Mouse (Mus musculus) heart, postnatal 10 days (tissue): ENCODE measurements around the gene Angel2. TPM values are rescaled to one million over a fixed set of nuclear protein-coding genes. Genes with fewer than 3 reads are reported as not detected.

Experiments
- DNase-seq, 2 experiments: peaks; one replicate each; pipeline ENCODE4 v3.0.0; 2021
- intact Hi-C: fragments of 180-260 bp; cut with DNase I; formaldehyde crosslinking; loops from one replicate; pipeline ENCODE4 v1.15.1; 2025
- total RNA-seq, 2 experiments: library from RNA; stranded (reverse); gene quantifications; 2 replicates each; pipeline ENCODE4 v1.2.3; 2021

The Angel2 gene
- total RNA-seq, 2 experiments from 2014 or later: 28.1 to 32.9 TPM

- intact Hi-C loops: no loop called here
- DNase-seq: peak; percentile 98
These were observed 3.6 kb downstream of the Angel2 start for GRCm38 (mm10) chr1:190928370-190929009.

DNA sequence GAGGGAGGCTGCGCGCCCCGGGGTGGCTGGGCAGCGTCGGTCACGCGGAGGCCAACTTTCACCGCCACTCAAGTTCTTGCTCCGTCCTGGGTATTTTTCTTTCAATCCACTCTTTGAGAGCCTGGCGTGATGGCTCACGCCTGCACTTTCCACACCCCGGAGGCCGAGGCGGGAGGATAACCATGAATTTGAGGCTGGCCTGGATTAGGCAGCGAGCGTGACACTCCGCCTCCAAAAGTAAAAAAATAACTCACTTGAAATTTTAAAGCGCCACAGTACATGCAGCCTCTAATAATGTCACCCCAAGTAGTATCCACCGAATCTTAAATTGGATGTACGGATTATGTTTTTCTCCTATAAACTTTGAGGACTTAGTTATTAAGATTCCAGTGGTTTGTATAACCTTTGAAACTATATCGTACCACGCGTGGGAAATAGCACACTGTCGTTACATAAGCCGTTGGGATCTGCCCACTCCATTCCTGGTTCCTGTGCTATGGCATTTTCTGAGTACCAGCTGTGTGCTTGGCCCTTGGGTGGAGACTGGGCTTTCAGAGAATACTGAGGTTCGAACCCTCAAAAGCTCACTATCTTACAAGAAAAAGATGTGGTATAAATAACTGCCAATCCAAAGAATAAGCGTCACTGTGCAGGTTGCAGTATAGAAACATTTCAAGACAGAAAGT is 4.2 kb downstream of the Angel2 start:
- intact Hi-C loops: no loop called here

GRCm38 (mm10) chr1:190930181-190930580 is 5.3 kb downstream of the Angel2 start:
- intact Hi-C loops: loop anchor here (10.0 kb wide), 1 partner anchor 635 kb away; no protein-coding TSS in a partner anchor
- no peak for DNase-seq

More for the DNA sequence above, 4.2 kb downstream of the Angel2 start:
- peak; percentile 64 to 76 for DNase-seq

DNA sequence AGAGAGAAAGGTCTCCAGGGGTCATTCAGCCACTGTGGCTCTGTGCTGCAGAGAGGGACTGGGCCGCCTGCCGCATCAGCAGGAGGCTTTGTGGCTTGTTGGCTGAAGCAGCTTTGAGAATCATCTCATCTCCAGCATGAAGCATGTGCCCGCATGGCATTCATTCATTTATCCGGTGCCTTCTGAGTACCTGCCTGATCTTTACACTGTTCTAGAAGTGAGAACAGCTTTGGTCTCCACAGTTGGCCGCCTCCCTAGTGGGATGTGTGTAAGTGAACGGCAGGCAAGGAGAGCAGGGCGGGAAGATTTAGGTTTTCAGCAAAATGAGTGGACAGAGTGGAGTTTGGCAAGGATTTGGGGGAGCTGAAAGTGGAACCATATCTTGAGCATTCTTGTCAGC is 14.9 kb downstream of the Angel2 start:
- DNase-seq: no peak
- intact Hi-C loops: loop anchor here (5.0 to 10.0 kb wide), 4 partner anchors 52 to 625 kb away; no protein-coding TSS in a partner anchor

- intact Hi-C loops: loop anchor here (1.0 to 5.0 kb wide), 5 partner anchors 48 to 333 kb away; no protein-coding TSS in a partner anchor
- peak; percentile 84 to 89 for DNase-seq
These were observed 19.3 kb downstream of the Angel2 start for GRCm38 (mm10) chr1:190944109-190944760.

DNA sequence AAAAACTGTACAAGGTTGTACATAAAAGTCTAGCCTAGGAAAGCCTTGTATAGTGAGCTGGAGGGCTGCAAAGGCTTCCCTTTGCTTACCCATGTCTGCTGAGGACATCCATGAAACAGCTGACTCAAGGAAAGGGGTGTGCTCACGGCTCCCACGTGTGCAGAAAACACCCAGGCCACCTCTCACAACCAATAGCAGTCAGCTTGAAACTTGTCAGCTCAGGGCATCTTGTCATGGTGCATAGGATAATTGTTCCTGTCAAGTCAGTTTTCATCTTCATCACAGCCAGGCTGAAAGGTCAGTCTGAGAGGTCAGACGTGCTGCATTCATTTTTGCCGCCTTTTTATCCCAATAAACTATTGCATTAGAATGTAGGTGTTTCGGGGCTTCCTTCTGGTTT is 23.1 kb downstream of the Angel2 start:
- no peak for DNase-seq
- intact Hi-C loops: no loop called here

- intact Hi-C loops: no loop called here
These were observed 23.5 kb downstream of the Angel2 start for GRCm38 (mm10) chr1:190948439-190948838.

GRCm38 (mm10) chr1:190948846-190949245 is 23.9 kb downstream of the Angel2 start:
- DNase-seq: no peak
- intact Hi-C loops: no loop called here

More at GRCm38 (mm10) chr1:190948439-190948838, 23.5 kb downstream of the Angel2 start:
- no peak for DNase-seq

- intact Hi-C loops: no loop called here
- no peak for DNase-seq
These were observed 26.1 kb downstream of the Angel2 start for GRCm38 (mm10) chr1:190951014-190951413.

GRCm38 (mm10) chr1:190953009-190953408 is 28.1 kb downstream of the Angel2 start:
- peak in 1 of 2 experiments; percentile 37 for DNase-seq

DNA sequence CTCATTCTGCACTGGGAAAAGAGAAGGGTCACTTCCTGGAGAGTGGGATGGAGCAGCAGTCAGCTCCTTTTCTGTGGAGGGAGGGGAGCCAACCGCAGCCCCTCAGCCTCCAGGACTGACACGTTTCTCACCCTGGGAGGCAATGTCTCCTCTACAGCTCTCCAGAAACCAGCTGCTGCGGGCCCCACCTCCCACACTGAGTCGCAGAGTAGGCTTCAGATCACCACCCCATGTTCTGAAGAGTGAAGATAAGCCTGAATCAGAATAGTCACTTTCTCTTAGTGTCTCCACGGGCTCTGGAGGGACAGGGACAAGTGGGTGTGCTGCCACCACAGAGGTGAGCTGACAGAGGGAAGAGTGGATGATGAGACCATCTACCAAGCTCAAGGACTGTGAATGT is 33.9 kb downstream of the Angel2 start:
- intact Hi-C loops: no loop called here
- no peak for DNase-seq

More at GRCm38 (mm10) chr1:190953009-190953408, 28.1 kb downstream of the Angel2 start:
- intact Hi-C loops: no loop called here

GRCm38 (mm10) chr1:190962760-190963159 is 37.8 kb downstream of the Angel2 start:
- DNase-seq: no peak
- intact Hi-C loops: no loop called here

DNA sequence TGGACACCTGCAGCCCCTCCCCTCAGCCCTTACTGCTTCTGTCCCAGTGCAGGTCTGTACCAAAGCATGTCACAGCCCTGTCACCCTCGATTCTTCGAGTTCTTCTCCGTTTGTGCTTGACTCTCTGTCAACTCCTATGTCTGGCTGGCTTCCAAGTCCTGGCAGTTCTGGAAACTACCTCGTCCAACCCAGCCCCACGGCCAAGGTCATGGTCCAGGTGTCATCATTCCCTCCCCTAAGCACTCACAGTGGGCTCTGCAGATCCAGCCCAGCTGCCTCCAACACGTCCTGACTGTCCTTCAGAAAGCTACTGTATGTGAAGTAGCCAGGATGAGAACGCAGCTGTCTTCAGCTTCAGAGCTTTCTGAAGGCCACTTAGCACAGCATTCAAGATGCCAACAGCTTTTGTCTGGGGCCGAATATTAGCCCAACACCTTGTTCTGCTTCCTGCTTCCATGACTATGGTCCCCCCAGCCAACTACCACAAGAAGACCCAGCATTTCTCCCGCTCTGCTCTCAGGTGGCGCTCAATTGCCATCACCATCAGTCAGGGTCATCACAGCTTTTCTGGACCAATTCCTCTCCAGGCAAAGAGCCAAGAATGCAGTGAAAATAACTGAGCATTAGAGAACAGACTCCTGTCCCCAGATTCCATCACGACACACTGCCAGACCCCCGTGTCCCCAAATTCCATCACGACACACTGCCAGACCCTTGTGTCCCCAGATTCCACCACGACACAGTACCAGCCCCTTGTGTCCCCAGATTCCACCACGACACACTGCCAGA is 40.3 kb downstream of the Angel2 start:
- DNase-seq: peak; percentile 45 to 55
- intact Hi-C loops: no loop called here

DNA sequence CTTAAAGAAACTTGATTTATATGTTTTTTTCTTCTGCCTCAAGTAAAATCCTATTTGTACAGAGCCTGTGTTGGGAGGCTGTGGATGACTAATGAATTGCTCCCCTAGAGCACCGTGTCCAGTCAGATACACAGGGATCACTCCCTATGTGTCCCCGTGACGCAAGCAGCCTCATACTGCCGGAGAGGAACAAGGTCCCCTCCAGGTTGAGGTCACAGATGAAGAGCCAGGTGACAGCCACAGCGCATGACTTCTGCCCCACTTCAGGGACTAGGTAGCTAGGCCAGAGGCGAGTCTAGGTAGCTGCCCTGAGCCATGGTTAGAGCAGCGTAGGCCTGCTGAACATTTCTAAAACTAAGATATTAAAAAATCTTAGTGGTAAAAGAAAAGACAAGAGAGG is 43.1 kb downstream of the Angel2 start:
- intact Hi-C loops: no loop called here
- DNase-seq: no peak

GRCm38 (mm10) chr1:190971708-190972610 is 47.0 kb downstream of the Angel2 start:
- intact Hi-C loops: no loop called here
- DNase-seq: peak; percentile 50 to 67

DNA sequence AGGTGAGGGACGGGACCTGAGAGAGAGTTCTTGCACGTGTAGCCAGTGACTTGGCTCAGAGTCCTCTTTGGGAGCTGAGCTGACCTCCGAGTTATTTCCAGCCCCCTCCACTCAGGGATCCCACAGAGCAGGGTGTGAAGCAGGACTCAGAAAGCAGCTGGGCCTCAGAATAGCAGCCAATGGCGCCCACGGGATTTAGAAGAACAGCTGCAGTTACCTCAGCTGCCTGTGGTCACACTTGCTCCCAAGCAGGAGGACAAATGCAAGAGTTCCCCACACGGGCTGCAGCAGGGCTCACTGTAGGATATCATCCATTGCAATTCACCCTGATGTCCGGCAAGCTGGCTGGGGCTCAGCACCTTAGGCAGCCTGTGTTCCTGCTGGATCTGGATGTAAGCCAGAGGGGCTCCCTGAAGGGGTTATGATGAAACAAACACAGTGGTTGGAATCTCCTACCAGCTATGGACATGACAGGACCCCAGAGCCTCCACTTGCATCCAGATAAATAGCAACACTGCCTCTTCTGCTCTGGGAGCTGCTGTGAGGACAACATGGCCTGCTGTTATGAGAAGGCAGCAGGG is 47.8 kb downstream of the Angel2 start:
- intact Hi-C loops: no loop called here
- DNase-seq: peak; percentile 83

DNA sequence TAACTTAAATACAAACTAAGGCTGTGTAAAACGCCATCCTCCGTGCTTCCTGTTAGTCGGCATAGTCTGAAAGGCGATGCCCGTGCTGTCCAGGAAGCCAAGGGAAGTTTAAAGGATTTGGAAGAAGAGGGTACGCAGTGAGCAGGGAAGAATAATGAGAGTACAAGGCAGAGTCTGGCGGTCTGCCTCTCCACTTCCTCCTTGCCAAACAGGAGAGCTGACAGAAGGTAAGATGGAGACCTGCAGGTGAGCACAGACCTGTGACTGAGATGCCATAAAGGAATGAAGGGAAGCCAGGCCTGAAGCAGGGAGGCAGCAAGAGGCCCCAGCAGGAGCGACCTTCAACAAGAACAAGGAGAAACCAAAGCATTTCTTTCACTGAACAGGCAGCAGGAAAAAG is 49.3 kb downstream of the Angel2 start:
- intact Hi-C loops: no loop called here
- DNase-seq: no peak

- intact Hi-C loops: no loop called here
- DNase-seq: no peak
These were observed 49.9 kb downstream of the Angel2 start for GRCm38 (mm10) chr1:190974833-190975232.

- intact Hi-C loops: loop anchor here (1.0 kb wide), 1 partner anchor 12 kb away; no protein-coding TSS in a partner anchor
- DNase-seq: no peak
These were observed 52.1 kb downstream of the Angel2 start for GRCm38 (mm10) chr1:190976887-190977573.
